29 mouse cellular contexts compared by ENCODE assay signal in genomic region chr7:126518261-126518941, GRCm38 (mm10). TPM values are rescaled to one million over a fixed set of nuclear protein-coding genes. Genes with fewer than 3 reads are reported as not detected.
DNase-seq lines count a peak whose midpoint lies in the region; ATAC-seq and TF ChIP-seq lines count a peak whose summit lies in the region.
"Had no signal": no experiment of that assay in that cellular context is flagged by ENCODE, and none has a peak within 500 bp of the region (broad histone marks: within the 10 kb centered on the region; RNA-seq: fewer than 3 reads in every experiment).

No protein-coding gene starts in this region.

- H3K4me2 ChIP-seq in intestine, embryonic 15.5 days (replicated peaks), result no peak overlapping the region
- H3K4me2 ChIP-seq in liver, embryonic 11.5 days, result no peak overlapping the region
- H3K4me2 ChIP-seq: embryonic facial prominence, embryonic 12.5 days; embryonic facial prominence, embryonic 15.5 days; heart, embryonic 11.5 days; hindbrain, embryonic 13.5 days had no signal

- H3K4me3 ChIP-seq in heart, embryonic 10.5 days, result no peak overlapping the region
- H3K4me3 ChIP-seq in intestine, embryonic 15.5 days (replicated peaks), result no peak overlapping the region
- H3K4me3 ChIP-seq in small intestine, adult 2 months (ENCODE audit: low read depth, low read length), result no peak overlapping the region
- H3K4me3 ChIP-seq in liver, embryonic 11.5 days (ENCODE audit: low read depth, low read length), result no peak overlapping the region
- H3K4me3 ChIP-seq: embryonic facial prominence, embryonic 12.5 days; embryonic facial prominence, embryonic 15.5 days; gastrocnemius, adult 2 months; hindbrain, embryonic 10.5 days; hindbrain, embryonic 13.5 days had no signal

- ATAC-seq in intestine, embryonic 15.5 days, result peak; percentile 53; the same call in 1 of the 2 replicates
- no peak for ATAC-seq in liver, embryonic 11.5 days (replicated peaks; ENCODE audit: low FRiP score)
- ATAC-seq: forebrain, embryonic 14.5 days; forebrain, postnatal 0 days; hindbrain, postnatal 0 days; inflammation-experienced regulatory T-cells, adult 6 months had no signal

- no peaks in the 10 kb centered on the region for H3K36me3 ChIP-seq in heart, embryonic 10.5 days
- H3K36me3 ChIP-seq in intestine, embryonic 15.5 days, result no peaks in the 10 kb centered on the region
- no peaks in the 10 kb centered on the region for H3K36me3 ChIP-seq in small intestine, adult 2 months (ENCODE audit: control insufficient read depth, insufficient read depth, low read length)
- no peaks in the 10 kb centered on the region for H3K36me3 ChIP-seq in liver, embryonic 11.5 days (ENCODE audit: control insufficient read depth, insufficient read depth, low read length)
- H3K36me3 ChIP-seq: embryonic facial prominence, embryonic 12.5 days; embryonic facial prominence, embryonic 15.5 days; G1E; hindbrain, embryonic 10.5 days; hindbrain, embryonic 13.5 days had no signal

- TF ChIP-seq CTCF in small intestine, adult 2 months (IDR thresholded peaks at IDR 0.05; ENCODE audit: extremely low read depth, insufficient read length, insufficient replicate concordance, low read depth, low read length), result no peak

- intact Hi-C loops in heart, postnatal 10 days (cut with DNase I), result no loop called here

- no peak overlapping the region for H3K9ac ChIP-seq in intestine, embryonic 15.5 days
- H3K9ac ChIP-seq in liver, embryonic 11.5 days (ENCODE audit: low read depth, low read length), result no peak overlapping the region
- H3K9ac ChIP-seq: embryonic facial prominence, embryonic 12.5 days; embryonic facial prominence, embryonic 15.5 days; forebrain, postnatal 0 days; hindbrain, embryonic 13.5 days had no signal

- no peak overlapping the region for H3K27ac ChIP-seq in heart, embryonic 10.5 days
- H3K27ac ChIP-seq in intestine, embryonic 15.5 days, result no peak overlapping the region
- peak overlapping the region; percentile 2; the same call in 1 of the 2 replicates for H3K27ac ChIP-seq in small intestine, adult 2 months (ENCODE audit: insufficient read depth, low read depth, low read length)
- no peak overlapping the region for H3K27ac ChIP-seq in liver, embryonic 11.5 days (ENCODE audit: low read depth, low read length)
- H3K27ac ChIP-seq: embryonic facial prominence, embryonic 12.5 days; embryonic facial prominence, embryonic 15.5 days; gastrocnemius, adult 2 months; hindbrain, embryonic 10.5 days; hindbrain, embryonic 13.5 days; hindbrain, postnatal 0 days had no signal

- WGBS in heart, embryonic 10.5 days, result 86% methylated on average over 5 of the region's 5 CpGs
- WGBS in intestine, embryonic 15.5 days, result 82% methylated on average over 5 of the region's 5 CpGs
- 75% methylated on average over 5 of the region's 5 CpGs for WGBS in small intestine, adult 2 months
- 89% methylated on average over 5 of the region's 5 CpGs for WGBS in liver, embryonic 11.5 days

- no peaks in the 10 kb centered on the region for H3K27me3 ChIP-seq in heart, embryonic 10.5 days (ENCODE audit: insufficient read depth, poor library complexity, severe bottlenecking)
- no peaks in the 10 kb centered on the region for H3K27me3 ChIP-seq in intestine, embryonic 15.5 days (replicated peaks)
- H3K27me3 ChIP-seq in small intestine, adult 2 months (ENCODE audit: control insufficient read depth, insufficient read depth, low read length), result no peaks in the 10 kb centered on the region
- H3K27me3 ChIP-seq in liver, embryonic 11.5 days (replicated peaks; ENCODE audit: control insufficient read depth, insufficient read depth, low read length), result no peaks in the 10 kb centered on the region; the same call in 1 of the 2 replicates
- H3K27me3 ChIP-seq: embryonic facial prominence, embryonic 12.5 days; embryonic facial prominence, embryonic 15.5 days had no signal

- no peaks in the 10 kb centered on the region for H3K9me3 ChIP-seq in heart, embryonic 10.5 days
- H3K9me3 ChIP-seq in intestine, embryonic 15.5 days, result no peaks in the 10 kb centered on the region
- H3K9me3 ChIP-seq in liver, embryonic 11.5 days (ENCODE audit: control insufficient read depth, low read length), result no peaks in the 10 kb centered on the region
- H3K9me3 ChIP-seq: embryonic facial prominence, embryonic 12.5 days; embryonic facial prominence, embryonic 15.5 days; G1E; hindbrain, embryonic 10.5 days; hindbrain, embryonic 13.5 days had no signal

- H3K4me1 ChIP-seq in heart, embryonic 10.5 days, result no peaks in the 10 kb centered on the region
- no peaks in the 10 kb centered on the region for H3K4me1 ChIP-seq in intestine, embryonic 15.5 days (replicated peaks)
- peaks cover 10% of the 10 kb centered on the region for H3K4me1 ChIP-seq in small intestine, adult 2 months (ENCODE audit: control insufficient read depth, insufficient read depth, insufficient read length, low read length)
- no peaks in the 10 kb centered on the region for H3K4me1 ChIP-seq in liver, embryonic 11.5 days (replicated peaks; ENCODE audit: control insufficient read depth, insufficient read depth, low read length)
- H3K4me1 ChIP-seq: embryonic facial prominence, embryonic 12.5 days; embryonic facial prominence, embryonic 15.5 days; hindbrain, embryonic 13.5 days had no signal

- DNase-seq in heart, embryonic 10.5 days (ENCODE audit: low spot score), result peak; percentile 67
- no peak for DNase-seq in heart, postnatal 10 days
- DNase-seq in liver, embryonic 11.5 days (ENCODE audit: low spot score), result no peak
- DNase-seq in cerebellum, postnatal 4 days (ENCODE audit: low spot score in 2 of 2), result no peak
- DNase-seq in adrenal gland, adult (ENCODE audit: inconsistent age in 2 of 2, low spot score in 1 of 2), result no peak
- DNase-seq: adrenal gland, adult 8-10 months; adrenal gland, postnatal 25 days; B cell, adult 2 months; cerebellum, adult 11-12 months; cerebellum, adult 8-10 months; cerebellum, postnatal 10 days; cerebellum, postnatal 36 days; forebrain, postnatal 0 days; gastrocnemius, adult 2 months; gastrocnemius, postnatal 14 days; heart, adult 18-20 months; heart, postnatal 36 days had no signal

- no peak for TF ChIP-seq POLR2A in small intestine, adult 2 months (IDR thresholded peaks at IDR 0.05; ENCODE audit: low read depth, low read length)

RNA-seq across cellular contexts. Expression of gene Atxn2l, which starts 15.2 kb away (rescaled TPM):
- 43.6 and 52.3 TPM in 2 replicates for polyA plus RNA-seq in heart, embryonic 10.5 days (2016; fragmentation: Nextera tagmentation; extraction: Ambion mirVana)
- 10 to 100 TPM; 54.2 to 54.5 TPM for total RNA-seq in heart, postnatal 10 days (2021)
- polyA plus RNA-seq in intestine, embryonic 15.5 days (2015; fragmentation: Nextera tagmentation; extraction: Ambion mirVana), result 43.8 and 44.4 TPM in 2 replicates
- 143 and 301 TPM in 2 replicates for polyA plus RNA-seq in small intestine, adult 2 months (2012; rRNA removed)
- 71.4 and 75.7 TPM in 2 replicates for polyA plus RNA-seq in liver, embryonic 11.5 days (2014; fragmentation: Nextera tagmentation; extraction: Ambion mirVana)

RNA-seq across cellular contexts. Expression of gene Tufm, which starts 31.2 kb away (rescaled TPM):
- polyA plus RNA-seq in heart, embryonic 10.5 days (2016; fragmentation: Nextera tagmentation; extraction: Ambion mirVana), result 199 and 204 TPM in 2 replicates
- 100 to 1,000 TPM; 245 to 251 TPM for total RNA-seq in heart, postnatal 10 days (2021)
- polyA plus RNA-seq in intestine, embryonic 15.5 days (2015; fragmentation: Nextera tagmentation; extraction: Ambion mirVana), result 190 and 207 TPM in 2 replicates
- polyA plus RNA-seq in small intestine, adult 2 months (2012; rRNA removed), result 83.1 and 121 TPM in 2 replicates
- polyA plus RNA-seq in liver, embryonic 11.5 days (2014; fragmentation: Nextera tagmentation; extraction: Ambion mirVana), result 193 and 211 TPM in 2 replicates

RNA-seq across cellular contexts. Expression of gene Sh2b1, which starts 43.2 kb away (rescaled TPM):
- 46.3 and 47.1 TPM in 2 replicates for polyA plus RNA-seq in heart, embryonic 10.5 days (2016; fragmentation: Nextera tagmentation; extraction: Ambion mirVana)
- total RNA-seq in heart, postnatal 10 days (2021), result 10 to 100 TPM; 46.1 to 46.7 TPM
- 41.8 and 45.7 TPM in 2 replicates for polyA plus RNA-seq in intestine, embryonic 15.5 days (2015; fragmentation: Nextera tagmentation; extraction: Ambion mirVana)
- 30.5 and 54.4 TPM in 2 replicates for polyA plus RNA-seq in small intestine, adult 2 months (2012; rRNA removed)
- polyA plus RNA-seq in liver, embryonic 11.5 days (2014; fragmentation: Nextera tagmentation; extraction: Ambion mirVana), result 26.2 and 26.4 TPM in 2 replicates

RNA-seq across cellular contexts. Expression of gene Eif3c, which starts 47.8 kb away (rescaled TPM):
- polyA plus RNA-seq in heart, embryonic 10.5 days (2016; fragmentation: Nextera tagmentation; extraction: Ambion mirVana), result 155 and 179 TPM in 2 replicates
- total RNA-seq in heart, postnatal 10 days (2021), result 100 to 1,000 TPM; 149 to 159 TPM
- 190 and 217 TPM in 2 replicates for polyA plus RNA-seq in intestine, embryonic 15.5 days (2015; fragmentation: Nextera tagmentation; extraction: Ambion mirVana)
- 37.3 and 79.1 TPM in 2 replicates for polyA plus RNA-seq in small intestine, adult 2 months (2012; rRNA removed)
- polyA plus RNA-seq in liver, embryonic 11.5 days (2014; fragmentation: Nextera tagmentation; extraction: Ambion mirVana), result 195 and 201 TPM in 2 replicates

RNA-seq across cellular contexts. Expression of gene Atp2a1, which starts 55.5 kb away (rescaled TPM):
- polyA plus RNA-seq in heart, embryonic 10.5 days (2016; fragmentation: Nextera tagmentation; extraction: Ambion mirVana), result 6.8 and 9.5 TPM in 2 replicates
- under 1 TPM; 0.77 to 0.82 TPM for total RNA-seq in heart, postnatal 10 days (2021)
- polyA plus RNA-seq in intestine, embryonic 15.5 days (2015; fragmentation: Nextera tagmentation; extraction: Ambion mirVana), result 0.24 and 2.6 TPM in 2 replicates
- 0.08 and 0.23 TPM in 2 replicates for polyA plus RNA-seq in small intestine, adult 2 months (2012; rRNA removed)
- polyA plus RNA-seq in liver, embryonic 11.5 days (2014; fragmentation: Nextera tagmentation; extraction: Ambion mirVana), result 1.3 TPM in 2 replicates
- total RNA-seq: adrenal gland, postnatal 25 days; G1E had no signal
- polyA plus RNA-seq: forebrain, embryonic 11.5 days had no signal
